Mouse (Mus musculus): Measurements from ENCODE around the gene Ndufa11. TPM values are rescaled to one million over a fixed set of nuclear protein-coding genes. Genes with fewer than 3 reads are reported as not detected.
A peak's percentile ranks its signal among the peaks of the same experiment; 100 is the strongest.

Ndufa11 gene
- polyA plus RNA-seq, 1 experiment, result 336 TPM

GRCm38 (mm10) chr17:56757416-56758123, 40.0 kb downstream of the Ndufa11 start, which contains the start of gene Nrtn:
Gene Nrtn, minus strand, starts transcription at chr17:56757530.
- DNase-seq (ENCODE audit: extremely low spot score in 1 of 2, low spot score in 1 of 2), result peak in 1 of 2 experiments; percentile 70

GRCm38 (mm10) chr17:56758132-56758531, 40.6 kb downstream of the Ndufa11 start:
- peak in 1 of 2 experiments; percentile 80 for DNase-seq (ENCODE audit: extremely low spot score in 1 of 2, low spot score in 1 of 2)

- no peak for DNase-seq (ENCODE audit: extremely low spot score in 1 of 2, low spot score in 1 of 2)
Observed at GRCm38 (mm10) chr17:56759261-56759660, 41.7 kb downstream of the Ndufa11 start.

GRCm38 (mm10) chr17:56761077-56761476, 43.5 kb downstream of the Ndufa11 start:
- no peak for DNase-seq (ENCODE audit: extremely low spot score in 1 of 2, low spot score in 1 of 2)

- DNase-seq (ENCODE audit: extremely low spot score in 1 of 2, low spot score in 1 of 2), result peak in 1 of 2 experiments; percentile 89
Observed at GRCm38 (mm10) chr17:56761991-56762410, 44.4 kb downstream of the Ndufa11 start.

- peak in 1 of 2 experiments; percentile 87 for DNase-seq (ENCODE audit: extremely low spot score in 1 of 2, low spot score in 1 of 2)
Observed at GRCm38 (mm10) chr17:56762769-56763731, 45.5 kb downstream of the Ndufa11 start.

GRCm38 (mm10) chr17:56763741-56764250, 46.2 kb downstream of the Ndufa11 start:
- DNase-seq (ENCODE audit: extremely low spot score in 1 of 2, low spot score in 1 of 2), result no peak

GRCm38 (mm10) chr17:56764474-56765354, 47.1 kb downstream of the Ndufa11 start, which contains the start of gene Dus3l:
Gene Dus3l, plus strand, starts transcription at chr17:56764757.
- DNase-seq (ENCODE audit: extremely low spot score in 1 of 2, low spot score in 1 of 2), result peak; percentile 86 to 90

- no peak for DNase-seq (ENCODE audit: extremely low spot score in 1 of 2, low spot score in 1 of 2)
Observed at GRCm38 (mm10) chr17:56765431-56765830, 47.9 kb downstream of the Ndufa11 start.

- no peak for DNase-seq (ENCODE audit: extremely low spot score in 1 of 2, low spot score in 1 of 2)
Observed at GRCm38 (mm10) chr17:56766631-56767405, 49.3 kb downstream of the Ndufa11 start.

GRCm38 (mm10) chr17:56767531-56768135, 50.1 kb downstream of the Ndufa11 start:
- DNase-seq (ENCODE audit: extremely low spot score in 1 of 2, low spot score in 1 of 2), result no peak

- DNase-seq (ENCODE audit: extremely low spot score in 1 of 2, low spot score in 1 of 2), result no peak
Observed at GRCm38 (mm10) chr17:56768941-56769340, 51.4 kb downstream of the Ndufa11 start.

- no peak for DNase-seq (ENCODE audit: extremely low spot score in 1 of 2, low spot score in 1 of 2)
Observed at GRCm38 (mm10) chr17:56769950-56770349, 52.4 kb downstream of the Ndufa11 start, which contains the start of gene Prr22. Gene Prr22, plus strand, starts transcription at chr17:56770250.

Other genes with a start within 250 kb of the Ndufa11 start
- 622 and 690 TPM in 2 replicates for gene Ptprs, start 241.3 kb upstream of the Ndufa11 start, polyA plus RNA-seq (2012; rRNA removed)
- gene Znrf4, start 205.3 kb upstream of the Ndufa11 start, polyA plus RNA-seq (2012; rRNA removed), result not detected in 2 replicates
- gene Gm20219, start 163.4 kb upstream of the Ndufa11 start, polyA plus RNA-seq (2012; rRNA removed), result 3.1 and 3.7 TPM in 2 replicates
- gene Safb2, start 133.2 kb upstream of the Ndufa11 start, polyA plus RNA-seq (2012; rRNA removed), result 160 and 162 TPM in 2 replicates
- gene Safb, start 132.9 kb upstream of the Ndufa11 start, polyA plus RNA-seq (2012; rRNA removed), result 140 and 144 TPM in 2 replicates
- gene 2410015M20Rik, start 108.0 kb upstream of the Ndufa11 start, polyA plus RNA-seq (2012; rRNA removed), result 162 and 185 TPM in 2 replicates
- gene Rpl36, start 104.4 kb upstream of the Ndufa11 start, polyA plus RNA-seq (2012; rRNA removed), result 1,013 and 1,153 TPM in 2 replicates
- gene Lonp1, start 90.9 kb upstream of the Ndufa11 start, polyA plus RNA-seq (2012; rRNA removed), result 72.2 and 86.2 TPM in 2 replicates
- 2.4 and 2.6 TPM in 2 replicates for gene Catsperd, start 89.6 kb upstream of the Ndufa11 start, polyA plus RNA-seq (2012; rRNA removed)
- 103 and 110 TPM in 2 replicates for gene Ranbp3, start 44.5 kb upstream of the Ndufa11 start, polyA plus RNA-seq (2012; rRNA removed)
- gene Vmac, start 255 bp downstream of the Ndufa11 start, polyA plus RNA-seq (2012; rRNA removed), result 18.7 and 22.4 TPM in 2 replicates
- 5.9 and 7.4 TPM in 2 replicates for gene Nrtn, start 39.8 kb downstream of the Ndufa11 start, polyA plus RNA-seq (2012; rRNA removed)
- gene Dus3l, start 47.0 kb downstream of the Ndufa11 start, polyA plus RNA-seq (2012; rRNA removed), result 145 and 149 TPM in 2 replicates
- 3.5 and 4.2 TPM in 2 replicates for gene Prr22, start 52.5 kb downstream of the Ndufa11 start, polyA plus RNA-seq (2012; rRNA removed)
- gene Rfx2, start 113.2 kb downstream of the Ndufa11 start, polyA plus RNA-seq (2012; rRNA removed), result 3.6 and 4.0 TPM in 2 replicates
- 0.04 TPM in 1 of 2 replicates, not detected in the other for gene Acsbg2, start 156.7 kb downstream of the Ndufa11 start, polyA plus RNA-seq (2012; rRNA removed)
- gene 1700061G19Rik, start 157.7 kb downstream of the Ndufa11 start, polyA plus RNA-seq (2012; rRNA removed), result 0.12 and 0.15 TPM in 2 replicates
- gene Mllt1, start 217.6 kb downstream of the Ndufa11 start, polyA plus RNA-seq (2012; rRNA removed), result 73.3 and 80.1 TPM in 2 replicates

Data from frontal cortex, adult 2 months (tissue).